Mouse (Mus musculus) neural tube, embryonic 10.5 days (tissue): ENCODE data around the gene Lamtor2.

Experiments
- DNase-seq: peaks from one replicate; pipeline ENCODE4 v3.0.0-alpha.2; 2017; ENCODE audit warnings: low spot score; ENCODE audit errors: extremely low spot score

The Lamtor2 gene

GRCm38 (mm10) chr3:88526157-88527131 lies 26.4 kb downstream of the Lamtor2 start:
- peak; percentile 94 for DNase-seq

GRCm38 (mm10) chr3:88525021-88525420 lies 27.9 kb downstream of the Lamtor2 start:
- no peak for DNase-seq

GRCm38 (mm10) chr3:88523027-88523426 lies 29.8 kb downstream of the Lamtor2 start:
- DNase-seq = no peak

GRCm38 (mm10) chr3:88521803-88522331 lies 31.0 kb downstream of the Lamtor2 start:
- peak; percentile 76 for DNase-seq

GRCm38 (mm10) chr3:88521156-88521555 lies 31.7 kb downstream of the Lamtor2 start:
- DNase-seq = no peak

GRCm38 (mm10) chr3:88520078-88520477 lies 32.8 kb downstream of the Lamtor2 start:
- no peak for DNase-seq

GRCm38 (mm10) chr3:88518411-88518810 lies 34.5 kb downstream of the Lamtor2 start:
- DNase-seq = no peak

GRCm38 (mm10) chr3:88516407-88516806 lies 36.5 kb downstream of the Lamtor2 start:
- DNase-seq = no peak

GRCm38 (mm10) chr3:88515095-88515386 lies 37.8 kb downstream of the Lamtor2 start:
- no peak for DNase-seq

- DNase-seq = no peak
Observed at GRCm38 (mm10) chr3:88514231-88515094, 38.4 kb downstream of the Lamtor2 start.

GRCm38 (mm10) chr3:88513546-88514115 lies 39.2 kb downstream of the Lamtor2 start:
- no peak for DNase-seq

GRCm38 (mm10) chr3:88512896-88513545 lies 39.9 kb downstream of the Lamtor2 start:
- no peak for DNase-seq

GRCm38 (mm10) chr3:88512141-88512895 lies 40.6 kb downstream of the Lamtor2 start:
- no peak for DNase-seq

GRCm38 (mm10) chr3:88511559-88511958 lies 41.3 kb downstream of the Lamtor2 start:
- no peak for DNase-seq

- DNase-seq = no peak
Observed at GRCm38 (mm10) chr3:88510421-88511289, 42.2 kb downstream of the Lamtor2 start.

GRCm38 (mm10) chr3:88509692-88510420 lies 43.0 kb downstream of the Lamtor2 start, which contains the start of gene Lmna:
Lmna (minus strand) TSS chr3:88509956.
- DNase-seq = peak; percentile 88

GRCm38 (mm10) chr3:88509250-88509649 lies 43.6 kb downstream of the Lamtor2 start:
- DNase-seq = no peak

GRCm38 (mm10) chr3:88505765-88506164 lies 47.1 kb downstream of the Lamtor2 start:
- DNase-seq = no peak

GRCm38 (mm10) chr3:88505081-88505480 lies 47.8 kb downstream of the Lamtor2 start:
- no peak for DNase-seq
